Mouse (Mus musculus) CD4-positive, CD25-positive, alpha-beta regulatory T cell, adult 4 months (primary cell): ENCODE measurements at regions not wholly inside any gene's neighbourhood (a gene's known extent, or its start where the extent isn't known, plus 50 kb on each side); places are given as distances from the start of the nearest gene placed in this dataset.

ENCODE experiments used
- ATAC-seq: one replicate; pipeline ENCODE4 v1.8.0; 2017

DNA sequence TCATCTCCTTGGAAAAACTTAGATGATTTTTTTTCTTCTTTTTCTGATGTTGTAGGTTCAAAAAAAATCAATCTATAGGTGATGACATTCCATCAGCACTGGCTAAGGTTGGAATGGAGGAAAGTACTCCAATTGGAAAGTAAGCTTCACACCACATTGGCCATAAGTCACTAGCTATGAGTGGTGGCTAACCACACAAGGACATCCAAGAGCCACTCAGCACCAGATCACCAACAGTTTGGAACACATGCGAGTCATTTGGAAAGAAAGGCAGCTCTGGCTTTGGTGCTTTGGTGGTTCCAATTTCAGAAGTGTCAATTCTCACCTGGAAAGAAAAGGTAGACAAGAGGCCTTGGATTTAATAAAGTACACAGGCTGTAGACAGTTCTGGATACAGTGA is 442.5 kb upstream of the Sel1l start:
- ATAC-seq: no peak

DNA sequence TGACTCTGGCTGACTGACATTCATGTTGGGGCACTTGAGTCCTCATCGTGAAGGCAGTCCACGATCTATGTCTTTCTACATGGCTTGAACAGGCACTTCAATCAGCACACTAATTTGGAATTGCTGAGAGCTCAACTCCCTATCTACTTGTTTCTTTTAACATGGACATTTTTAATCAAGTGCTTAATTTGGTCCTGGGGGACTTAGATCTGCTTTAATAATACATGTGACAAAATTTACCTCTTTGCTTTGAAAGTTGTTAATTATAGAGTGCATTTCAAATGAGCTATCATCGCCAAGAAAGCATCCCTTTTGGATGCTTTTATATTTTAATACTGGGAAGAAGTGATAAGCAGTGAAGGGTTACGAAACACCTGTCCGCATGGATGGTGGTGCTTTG is 436.6 kb upstream of the Sel1l start:
- no peak for ATAC-seq

DNA sequence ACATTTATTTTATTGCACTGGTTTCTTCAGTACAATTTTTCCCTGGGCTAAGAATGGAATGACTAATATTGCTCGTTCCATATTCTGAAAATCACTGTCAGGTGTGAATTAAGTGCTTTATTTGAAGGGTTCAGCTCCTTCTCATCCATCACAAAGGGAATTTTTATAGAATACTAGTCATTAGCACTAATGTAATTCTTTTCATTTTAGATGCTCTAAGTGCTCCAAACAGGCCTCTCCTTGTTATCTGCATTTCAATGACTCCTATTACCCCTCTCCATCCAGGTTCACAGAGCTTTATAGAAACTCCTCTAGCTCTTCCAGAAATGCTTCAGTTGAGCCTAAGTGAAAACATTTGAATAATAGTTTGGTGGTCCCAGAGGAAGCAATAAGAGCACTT is 431.5 kb upstream of the Sel1l start:
- no peak for ATAC-seq

DNA sequence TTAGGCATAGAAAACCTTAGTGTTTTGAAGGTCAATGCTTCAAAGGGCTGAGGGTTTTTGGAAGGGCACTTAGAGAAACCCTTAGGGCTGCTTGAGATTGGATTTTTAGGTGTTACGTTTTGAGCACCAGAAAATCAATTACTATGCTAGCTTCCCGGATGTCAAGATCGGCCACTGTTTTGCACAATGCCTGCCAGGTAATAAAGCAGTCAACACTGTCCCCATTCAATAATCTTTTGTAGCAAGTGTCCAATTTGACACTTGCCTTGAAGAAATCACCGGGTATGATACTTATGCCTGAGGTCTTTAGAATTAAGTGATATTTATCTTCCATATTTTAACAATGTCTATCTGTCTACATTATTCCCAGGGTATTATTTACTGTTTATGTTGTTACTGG is 403.0 kb upstream of the Sel1l start:
- ATAC-seq: no peak

DNA sequence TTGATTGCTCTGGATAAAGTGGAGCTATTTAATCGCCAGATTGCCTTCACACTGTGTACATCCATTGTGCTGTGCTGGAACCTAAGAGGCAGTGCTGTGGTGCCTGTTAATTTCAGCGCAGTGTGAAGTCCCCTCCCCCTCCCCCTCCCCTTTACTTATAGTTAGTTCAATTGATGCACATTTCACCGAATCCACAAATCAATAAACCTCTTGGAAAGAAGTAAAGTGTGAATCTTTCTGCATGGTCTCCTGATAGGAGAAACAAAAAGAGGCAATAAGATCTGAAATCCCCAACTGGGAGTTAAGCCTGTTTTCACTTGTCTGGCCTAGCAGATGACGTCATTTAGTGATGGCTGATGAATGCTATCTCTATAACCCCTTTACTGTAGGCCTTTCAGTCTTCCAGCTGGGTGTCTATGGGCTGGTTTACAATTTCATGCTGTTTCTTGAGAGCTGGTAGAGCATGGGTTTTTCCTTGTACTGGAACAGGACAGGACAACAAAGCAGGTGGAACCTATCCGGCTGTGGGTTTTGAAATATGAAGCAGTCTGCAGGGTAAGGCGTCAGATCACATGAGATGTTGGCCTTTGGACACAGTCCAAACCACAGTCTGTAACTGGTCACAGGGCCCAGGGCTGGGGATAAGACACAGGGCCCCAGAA is 398.0 kb upstream of the Sel1l start:
- no peak for ATAC-seq

DNA sequence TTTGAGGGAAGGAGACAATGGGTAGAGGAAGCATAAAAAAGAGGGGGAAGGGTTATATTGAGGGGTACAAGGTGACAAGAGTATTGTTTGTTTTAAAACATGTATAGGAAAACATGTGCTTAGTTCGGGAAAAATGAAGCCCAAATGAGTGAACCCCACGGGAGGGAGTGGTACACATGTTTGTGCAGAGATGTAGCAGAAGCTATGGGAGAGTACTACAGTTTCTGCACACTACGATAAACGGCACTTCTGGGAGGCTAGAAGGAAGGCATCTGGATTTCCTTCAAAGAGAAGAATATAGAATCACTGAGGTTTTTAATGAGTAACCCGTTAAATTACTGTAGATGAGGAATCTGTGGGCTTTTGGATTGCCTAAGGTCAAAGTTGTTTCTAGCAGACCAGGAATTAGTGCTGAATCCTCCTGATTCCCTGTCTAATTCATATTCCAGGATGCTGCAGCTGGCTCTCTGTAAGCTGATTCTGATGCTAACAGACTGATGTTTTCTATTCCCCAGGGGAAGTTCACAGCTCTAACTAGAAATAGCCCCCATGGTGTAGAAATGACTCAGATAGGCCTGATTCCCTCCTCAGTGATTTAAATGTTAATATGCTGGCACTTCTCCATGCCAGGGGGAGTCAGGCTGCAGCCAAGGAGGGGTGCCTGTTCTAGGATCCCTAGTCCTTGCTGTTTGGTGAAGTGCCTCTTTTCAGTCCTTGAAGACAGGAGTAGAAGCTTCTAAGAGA is 391.2 kb upstream of the Sel1l start:
- ATAC-seq: no peak

DNA sequence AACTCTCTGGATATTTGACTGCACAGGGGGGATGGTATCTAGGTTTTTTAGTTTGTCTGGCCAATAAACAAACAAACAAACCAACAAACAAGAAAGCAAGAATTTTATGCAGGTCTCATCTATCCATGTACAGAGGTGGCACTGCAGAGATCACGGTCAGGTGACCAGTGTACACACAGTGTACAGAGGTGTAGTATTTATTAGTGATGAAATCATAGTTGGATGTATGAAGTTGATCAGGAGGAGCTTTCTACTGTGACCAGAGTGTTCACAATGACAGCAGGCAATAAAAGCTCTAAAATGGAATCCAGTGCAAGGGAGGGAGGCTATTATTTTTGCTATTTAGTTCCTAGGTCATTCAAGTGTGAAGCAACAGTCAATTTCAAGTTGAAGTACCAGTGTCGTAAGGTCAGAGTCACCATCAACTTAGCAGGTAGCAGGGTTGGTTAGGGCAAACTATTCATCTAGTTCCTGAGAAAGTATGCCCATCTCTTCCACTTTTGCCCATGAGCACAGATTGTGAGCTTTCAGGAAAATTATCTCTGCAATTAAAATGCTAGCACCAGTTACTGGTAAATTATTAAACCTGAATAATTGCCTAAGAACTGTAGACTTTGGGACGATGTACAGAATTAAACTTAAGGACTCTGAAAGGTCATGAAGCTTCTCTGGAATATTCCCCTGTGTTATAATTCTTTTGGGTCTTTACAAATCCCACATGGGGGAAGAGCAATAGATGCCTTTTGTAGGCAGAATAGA is 384.9 kb upstream of the Sel1l start:
- ATAC-seq: no peak

DNA sequence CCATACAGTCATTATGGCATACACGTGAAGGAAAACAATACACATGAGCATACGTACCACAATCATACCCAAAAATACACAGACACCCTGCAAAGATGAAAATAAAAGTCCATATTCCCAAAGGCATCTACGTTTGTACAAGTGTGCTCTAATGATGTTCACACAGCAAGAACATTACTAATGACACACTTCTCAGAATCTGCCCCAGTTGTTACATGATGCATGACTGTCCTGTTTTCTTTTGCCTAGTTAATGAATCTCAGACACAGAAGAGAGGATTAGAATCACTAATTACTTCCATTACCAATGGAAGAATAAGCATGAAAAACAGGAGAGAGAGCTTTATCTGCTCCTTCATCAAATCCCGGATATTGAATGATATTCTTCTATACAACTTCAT is 379.6 kb upstream of the Sel1l start:
- no peak for ATAC-seq

DNA sequence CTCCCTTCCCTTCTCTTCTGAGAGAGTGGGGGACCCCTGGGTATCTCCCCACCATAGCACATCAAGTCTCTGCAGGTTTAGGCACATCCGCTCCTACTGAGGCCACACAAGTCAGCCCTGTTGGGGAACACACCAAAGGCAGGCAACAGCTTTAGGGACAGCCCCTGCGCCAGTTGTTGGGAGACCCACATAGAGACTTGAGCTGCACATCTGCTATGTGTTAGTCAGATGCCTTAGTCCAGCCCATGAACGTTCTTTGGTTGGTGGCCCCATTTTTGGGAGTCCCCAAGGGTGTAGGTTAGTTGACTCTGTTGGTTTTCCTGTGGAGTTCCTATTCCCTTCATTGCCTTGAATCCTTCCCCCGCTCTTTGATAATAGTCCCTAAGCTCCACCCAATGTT is 354.4 kb upstream of the Sel1l start:
- ATAC-seq: no peak

DNA sequence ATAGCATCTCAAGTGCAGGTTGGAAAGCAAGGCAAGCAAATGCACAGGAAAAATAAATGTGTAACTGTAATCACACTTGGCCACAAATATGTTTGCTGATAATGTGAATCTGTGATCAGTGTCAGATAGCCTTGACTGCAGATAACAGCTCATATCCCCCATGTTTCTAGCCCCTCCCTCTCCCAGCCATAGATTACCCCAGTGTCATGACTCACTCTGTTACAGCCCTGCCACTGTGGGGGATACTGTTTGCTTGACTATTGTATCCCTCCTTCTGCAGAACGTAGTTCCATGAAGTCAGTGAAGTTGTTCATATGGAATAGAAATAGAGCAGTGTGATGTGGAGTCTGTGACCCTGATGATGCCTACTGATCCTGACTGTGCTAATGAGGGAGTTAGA is 351.6 kb upstream of the Sel1l start:
- no peak for ATAC-seq

DNA sequence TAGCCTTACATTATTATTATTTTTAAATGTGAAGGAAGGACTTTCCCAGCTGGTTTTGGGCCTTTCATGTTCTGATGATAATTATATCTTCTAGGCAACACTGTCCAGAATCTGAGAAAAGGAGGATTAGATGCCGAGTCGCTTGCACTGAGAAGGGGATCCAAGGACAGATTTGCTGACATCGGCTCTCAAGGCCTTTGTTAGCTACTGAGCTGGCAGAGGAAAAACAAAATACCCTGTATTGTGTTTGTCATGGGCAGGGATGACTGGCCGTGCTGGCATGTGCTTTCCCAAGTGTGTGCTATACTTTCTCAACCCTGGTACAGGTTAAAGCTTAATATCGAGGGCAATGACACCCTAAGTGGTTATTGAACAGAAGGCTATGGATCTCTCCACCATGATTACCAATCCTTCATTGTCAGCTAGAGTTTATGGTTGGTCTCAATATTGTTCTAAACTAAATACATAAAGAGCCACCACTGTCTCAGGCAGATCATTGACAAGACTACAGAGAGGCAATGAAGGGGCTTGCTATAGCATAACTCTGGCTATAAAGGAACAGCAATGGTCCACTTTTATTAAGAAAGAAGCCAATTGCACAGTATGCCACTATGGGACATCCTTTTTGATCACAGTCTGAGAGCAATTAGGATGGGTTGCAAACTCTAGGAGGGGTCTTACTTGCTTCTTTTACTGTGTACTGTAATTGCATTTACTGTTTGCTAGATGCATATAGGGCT is 350.0 kb upstream of the Sel1l start:
- ATAC-seq: no peak

DNA sequence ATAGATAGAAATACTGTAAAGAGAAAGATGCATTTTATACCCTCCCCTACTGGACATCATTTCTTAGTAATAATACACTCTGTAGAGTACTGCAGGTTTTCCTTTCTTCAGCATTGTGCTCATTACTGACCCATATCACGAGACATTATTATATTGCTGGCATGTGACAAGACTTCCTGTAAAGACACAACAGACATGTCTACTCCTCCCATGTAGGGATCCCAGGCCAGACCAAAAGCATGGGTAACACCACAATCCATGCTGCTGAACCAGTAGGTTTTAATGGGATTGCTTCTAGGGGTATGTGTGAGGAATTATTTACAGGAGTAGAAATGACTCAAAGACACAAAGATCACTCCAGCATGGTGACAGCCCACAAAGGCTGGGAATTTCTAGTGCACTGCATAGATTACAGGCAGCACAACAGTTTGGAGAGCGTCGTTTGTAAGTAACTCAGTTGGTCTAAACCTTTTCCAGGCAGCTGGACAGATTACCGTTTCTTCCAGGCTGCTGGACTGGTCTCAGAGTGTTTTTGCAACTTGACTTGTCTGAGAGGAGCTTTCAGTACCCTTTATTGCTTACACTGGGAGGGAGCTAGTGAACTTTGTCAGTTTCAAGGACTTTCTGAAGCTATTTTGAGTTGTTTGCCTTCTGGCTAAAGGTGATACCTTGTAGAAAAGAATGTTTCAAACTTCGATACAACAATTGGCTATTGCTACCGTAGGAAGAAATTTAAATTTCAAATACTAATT is 345.2 kb upstream of the Sel1l start:
- ATAC-seq: no peak

DNA sequence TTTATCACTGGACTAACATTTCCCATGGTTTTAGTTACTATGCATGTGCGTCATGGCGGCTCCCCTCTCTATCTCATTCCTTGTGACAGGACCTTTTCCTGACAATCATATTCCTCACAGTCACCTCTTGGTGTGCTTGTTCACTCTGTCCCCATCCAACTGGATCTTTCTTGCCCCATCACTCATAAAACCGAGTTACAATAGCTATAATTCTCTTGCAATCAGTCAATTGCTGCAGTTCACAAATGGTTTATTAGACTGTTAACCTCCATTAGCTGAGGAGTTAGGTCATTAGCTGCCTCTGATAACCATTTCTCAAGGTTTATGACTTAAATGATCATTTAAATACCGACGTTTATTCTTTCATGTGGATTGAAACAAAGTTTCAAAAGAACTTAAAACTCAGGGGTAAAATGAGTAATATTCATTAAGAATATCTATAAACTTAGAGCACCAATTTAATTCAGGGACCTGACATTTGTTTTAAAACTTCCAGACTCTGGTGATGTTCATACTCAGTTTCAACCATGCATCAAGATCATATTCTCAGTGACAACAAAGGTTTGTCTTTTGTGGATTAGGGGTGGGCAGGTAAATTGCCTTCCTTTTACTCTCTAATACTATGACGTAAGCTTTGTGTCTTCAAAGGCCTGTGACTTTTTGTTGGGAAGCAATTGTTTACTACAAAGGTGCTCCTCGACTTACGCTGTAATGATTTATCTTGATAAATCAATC is 344.4 kb upstream of the Sel1l start:
- ATAC-seq: no peak

DNA sequence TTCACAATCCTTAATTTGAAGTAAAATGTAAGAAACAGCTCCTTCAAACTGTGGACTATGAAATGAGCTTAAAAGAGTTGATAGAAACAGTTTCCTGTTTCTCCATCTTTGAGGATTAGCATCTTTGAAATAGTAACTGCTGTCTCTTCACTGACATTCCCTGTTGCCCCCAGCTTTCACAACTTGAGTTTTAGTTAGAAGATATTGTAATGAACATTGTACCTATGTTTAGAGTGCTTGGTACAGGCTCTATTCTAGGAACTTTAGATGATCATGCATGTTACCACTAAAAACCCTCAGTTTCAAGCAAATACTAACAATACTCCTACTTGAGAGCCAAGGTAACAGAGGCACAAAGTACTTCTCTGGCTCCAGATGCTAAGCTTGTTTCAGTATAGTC is 340.1 kb upstream of the Sel1l start:
- ATAC-seq: no peak

DNA sequence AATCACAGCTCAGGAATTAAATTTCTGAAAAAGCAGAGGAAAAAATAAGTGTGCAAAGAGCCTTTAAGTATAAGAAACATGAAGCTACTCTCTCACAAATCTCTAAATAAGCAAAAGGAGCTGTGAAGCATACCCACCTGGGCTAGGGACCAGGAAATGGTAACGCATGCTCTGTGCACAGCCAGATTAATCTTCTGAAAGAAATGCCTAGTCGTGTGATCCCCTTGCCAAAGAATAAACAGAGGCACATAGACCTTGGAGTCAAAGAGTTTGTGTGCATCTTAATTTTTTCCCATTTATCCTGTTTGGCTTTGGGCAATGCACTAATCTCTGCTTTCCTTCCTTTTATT is 338.2 kb upstream of the Sel1l start:
- ATAC-seq: no peak

DNA sequence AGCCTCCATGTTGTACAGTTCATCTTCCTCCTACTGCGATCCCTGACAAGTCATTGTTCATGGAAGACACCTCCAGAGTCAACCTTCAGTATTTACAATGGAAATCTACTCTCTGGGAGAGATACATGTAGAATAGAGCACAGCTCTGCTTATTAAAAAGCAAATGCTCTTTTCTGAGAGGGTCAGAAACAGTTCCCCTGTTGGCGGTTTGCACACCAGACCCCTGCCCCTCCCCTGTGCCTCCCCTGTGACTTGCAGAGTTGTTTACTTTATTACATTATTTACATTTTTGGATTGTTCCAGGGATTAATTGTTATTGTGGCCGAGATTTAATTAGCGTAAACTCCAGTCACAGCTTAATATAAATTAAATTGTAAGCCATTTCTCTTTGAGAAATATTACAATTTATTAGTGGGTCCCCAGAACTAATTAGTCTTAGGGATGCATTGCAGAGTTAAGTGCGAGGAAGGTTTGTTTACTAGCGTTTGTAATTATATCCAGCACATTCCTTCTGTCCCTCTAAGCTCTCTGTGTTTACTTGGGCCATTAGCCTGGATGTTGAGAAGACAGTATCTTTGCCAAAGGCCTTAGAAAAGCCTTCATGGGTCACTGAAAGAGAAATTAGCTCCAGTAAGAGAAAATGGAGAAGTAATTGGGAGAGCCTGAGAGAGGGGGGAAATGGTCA is 337.6 kb upstream of the Sel1l start:
- no peak for ATAC-seq

DNA sequence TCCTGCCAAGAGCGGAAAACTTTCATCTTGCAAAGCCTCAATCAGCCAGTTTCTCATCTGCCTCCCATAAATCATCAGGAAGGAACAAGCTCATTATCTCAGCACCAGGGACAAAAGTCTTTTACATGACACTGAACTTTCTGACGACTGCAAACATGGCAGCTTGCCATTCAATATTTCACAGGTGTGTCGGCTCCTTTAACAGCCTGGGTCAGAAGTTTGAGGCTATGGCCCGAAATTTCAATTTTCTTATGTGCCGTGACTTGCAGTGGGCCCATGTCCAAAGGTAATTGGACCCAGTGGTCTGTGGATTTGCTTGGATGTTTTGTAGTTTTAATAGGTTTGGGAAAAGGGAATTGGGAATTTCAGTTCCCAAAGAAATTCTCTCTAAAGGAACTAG is 330.3 kb upstream of the Sel1l start:
- ATAC-seq: no peak

DNA sequence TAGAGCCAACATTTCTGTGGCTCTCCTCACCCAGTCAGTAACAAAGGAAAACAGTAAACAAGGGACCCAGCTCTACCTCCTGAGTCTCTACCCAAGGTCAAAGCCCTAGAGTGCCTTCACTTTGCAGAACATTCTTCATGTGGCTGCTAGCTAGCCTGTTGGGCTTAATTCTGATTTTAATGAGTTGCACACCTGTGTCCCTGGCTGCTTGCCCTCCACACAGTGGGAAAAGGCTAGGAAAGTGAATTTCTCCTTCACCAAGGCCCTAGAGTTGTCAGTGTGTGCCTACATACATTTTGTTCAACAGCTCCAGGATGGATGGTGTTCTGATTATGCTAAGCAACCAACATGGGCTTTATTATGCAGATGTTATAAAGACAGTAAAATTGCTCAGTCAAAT is 307.8 kb upstream of the Sel1l start:
- no peak for ATAC-seq

DNA sequence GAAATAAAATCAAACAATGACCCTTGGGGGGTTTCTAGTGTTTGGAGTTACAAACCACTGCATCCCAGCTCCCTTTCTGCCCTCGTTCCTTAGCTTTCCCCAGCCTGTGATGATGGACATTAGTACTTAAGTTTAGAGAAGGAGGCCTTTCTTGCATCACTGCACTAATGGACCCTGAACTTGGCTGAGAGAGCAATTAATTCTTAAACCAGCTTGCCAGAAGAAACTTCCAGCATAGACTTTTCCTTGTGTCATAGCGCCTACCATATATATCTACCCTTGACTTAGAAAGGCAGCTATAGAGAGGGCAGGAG is 303.9 kb upstream of the Sel1l start:
- no peak for ATAC-seq

DNA sequence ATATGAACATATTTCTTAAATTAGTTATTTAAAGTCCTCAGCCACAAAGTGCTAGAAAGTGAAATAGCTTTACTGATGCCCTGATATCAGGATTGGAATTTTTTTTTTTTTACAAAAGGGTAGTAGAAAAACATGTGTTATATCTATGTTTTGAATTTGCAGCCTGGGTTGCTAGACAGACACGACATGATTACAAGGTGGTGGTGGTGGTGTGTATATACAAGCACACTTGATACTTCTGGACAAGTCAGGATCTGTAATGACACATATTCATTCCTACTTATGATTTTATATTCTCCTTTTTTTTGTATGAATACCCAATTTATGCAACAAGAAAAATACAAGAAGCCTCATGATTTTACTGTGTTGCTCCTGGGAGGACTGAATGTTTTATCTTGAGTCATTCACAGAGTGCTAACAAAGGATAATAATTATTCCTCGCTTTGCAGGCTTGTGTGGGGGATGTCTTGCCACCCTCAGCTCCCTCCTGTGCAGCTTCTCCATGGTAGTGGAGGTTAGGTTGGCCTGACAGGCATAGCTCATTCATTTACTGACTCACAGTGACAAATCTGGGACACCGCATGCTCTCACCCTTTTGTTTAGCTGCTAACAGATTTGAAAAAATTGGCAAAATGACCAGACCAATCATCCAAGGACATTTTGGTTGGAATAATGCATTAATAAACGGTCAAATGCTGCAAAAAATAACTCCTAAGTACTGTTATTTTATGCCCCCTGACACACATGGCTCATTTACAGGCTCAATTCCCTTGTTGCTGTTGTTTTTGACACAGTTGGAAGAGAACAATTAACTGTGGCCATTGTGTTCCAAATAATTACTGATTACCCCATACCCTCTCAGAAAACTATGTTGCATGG is 303.3 kb upstream of the Sel1l start:
- no peak for ATAC-seq

DNA sequence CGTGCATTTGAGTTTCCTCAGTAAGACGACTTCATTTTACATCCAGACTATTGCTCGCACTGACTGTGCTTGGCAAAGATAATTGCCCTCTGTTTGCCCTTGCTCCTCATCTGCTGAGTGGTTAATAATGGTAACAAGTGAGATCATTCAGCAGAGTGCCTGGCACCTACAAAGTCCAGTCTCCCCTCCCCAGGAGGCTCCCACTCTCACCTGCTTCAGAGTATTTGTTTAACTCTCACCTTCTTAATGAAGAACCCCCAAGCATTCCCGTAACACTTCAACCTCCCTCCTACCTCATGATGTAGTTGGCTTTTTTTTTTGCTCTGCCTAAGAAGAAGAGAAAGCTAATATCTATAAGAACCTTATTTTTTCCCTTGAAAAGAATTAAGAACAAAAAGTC is 288.6 kb upstream of the Sel1l start:
- no peak for ATAC-seq
